Mouse (Mus musculus) CD8-positive naive resting alpha-beta T cell, adult 2 months (primary cell): Measurements from ENCODE around the gene Olfr251.
"Not testable (repeated sequence)": the region's sequence is repeated elsewhere in the genome, so short reads cannot be mapped to it uniquely, and the experiment has no call there.

Experiments used
- DNase-seq, 2 experiments: peaks; one replicate each; pipeline ENCODE4 v3.0.0; 2022; ENCODE audit warnings: low read depth in 2 of 2, low spot score in 2 of 2

The Olfr251 gene

GRCm38 (mm10) chr9:38376786-38377185 is at the start of gene Olfr251:
Gene Olfr251, plus strand, starts transcription at chr9:38377086.
- no peak for DNase-seq

GRCm38 (mm10) chr9:38328760-38329159 is 48.1 kb upstream of the Olfr251 start, which contains the start of gene Olfr25:
Gene Olfr25, plus strand, starts transcription at chr9:38329060.
- DNase-seq, result no peak

- no peak for DNase-seq
Measured at GRCm38 (mm10) chr9:38348111-38348510, 28.8 kb upstream of the Olfr251 start, which contains the start of gene Olfr898. Gene Olfr898, plus strand, starts transcription at chr9:38348411.

- DNase-seq, result no peak
Measured at GRCm38 (mm10) chr9:38366596-38366995, 10.3 kb upstream of the Olfr251 start, which contains the start of gene Olfr250. Gene Olfr250, plus strand, starts transcription at chr9:38366896.

GRCm38 (mm10) chr9:38401398-38401797 is 24.5 kb downstream of the Olfr251 start, which contains the start of gene Olfr147:
Gene Olfr147, plus strand, starts transcription at chr9:38401698.
- no peak for DNase-seq

- DNase-seq, result not testable (repeated sequence)
Measured at GRCm38 (mm10) chr9:38407502-38407901, 30.6 kb downstream of the Olfr251 start.

- not testable (repeated sequence) for DNase-seq
Measured at GRCm38 (mm10) chr9:38413502-38413901, 36.6 kb downstream of the Olfr251 start.

GRCm38 (mm10) chr9:38423801-38424200 is 46.9 kb downstream of the Olfr251 start:
- no peak for DNase-seq

GRCm38 (mm10) chr9:38427026-38427425 is 50.1 kb downstream of the Olfr251 start:
- DNase-seq, result no peak

- no peak for DNase-seq
Measured at GRCm38 (mm10) chr9:38429155-38429554, 52.3 kb downstream of the Olfr251 start, which contains the start of gene Olfr901. Gene Olfr901, plus strand, starts transcription at chr9:38429455.
